Mouse (Mus musculus) cerebellum, postnatal 36 days (tissue): ENCODE measurements at regions not wholly inside any gene's neighbourhood (a gene's known extent, or its start where the extent isn't known, plus 50 kb on each side); places are given as distances from the start of the nearest gene placed in this dataset.

Source experiments
- DNase-seq, 2 experiments: peaks; one replicate each; pipeline ENCODE4 v3.0.0; 2021 to 2022; ENCODE audit warnings: mixed read lengths in 2 of 2

DNA sequence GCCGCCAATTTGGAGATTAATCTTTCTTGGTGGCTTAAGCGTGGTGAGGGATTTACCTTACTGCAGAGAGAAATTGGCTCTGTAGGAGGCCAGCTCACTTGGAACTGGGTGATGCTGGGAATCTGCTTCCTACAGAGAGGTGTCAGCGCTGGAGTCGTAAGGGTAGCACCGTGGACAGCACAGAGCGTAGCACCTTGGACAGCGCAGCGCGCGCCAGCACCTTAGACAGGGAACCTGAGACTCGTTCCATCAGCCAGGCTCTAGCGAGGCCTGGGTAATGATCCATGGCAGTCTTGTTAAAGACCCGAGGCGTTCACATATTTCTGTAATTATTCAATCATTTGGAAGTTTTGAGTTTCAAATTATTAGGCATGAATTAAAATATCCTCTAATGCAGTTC is 261.9 kb upstream of the Gjb5 start:
- no peak for DNase-seq

GRCm38 (mm10) chr4:127612761-127613160 is 254.8 kb upstream of the Gjb5 start:
- peak; percentile 44 to 48 for DNase-seq

DNA sequence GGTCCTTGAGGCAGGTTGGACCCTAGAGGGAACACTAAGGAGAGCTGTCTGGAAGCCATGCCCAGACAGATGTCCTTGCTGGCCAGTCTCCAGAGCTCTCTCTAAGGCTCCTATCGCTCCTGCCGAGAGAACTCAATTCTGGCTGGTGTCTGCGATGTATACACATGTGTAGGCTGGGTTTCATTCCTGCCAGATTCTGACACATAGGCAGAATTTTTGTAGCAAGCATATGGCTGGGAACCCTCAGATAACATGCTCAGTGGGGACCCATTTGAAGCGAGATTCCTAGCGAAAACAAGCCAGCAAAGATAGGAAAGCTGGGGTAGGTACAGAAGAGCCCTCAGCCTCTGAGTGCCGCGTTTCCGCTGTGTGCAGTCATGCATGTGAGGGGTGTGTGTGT is 242.9 kb upstream of the Gjb5 start:
- DNase-seq: no peak

DNA sequence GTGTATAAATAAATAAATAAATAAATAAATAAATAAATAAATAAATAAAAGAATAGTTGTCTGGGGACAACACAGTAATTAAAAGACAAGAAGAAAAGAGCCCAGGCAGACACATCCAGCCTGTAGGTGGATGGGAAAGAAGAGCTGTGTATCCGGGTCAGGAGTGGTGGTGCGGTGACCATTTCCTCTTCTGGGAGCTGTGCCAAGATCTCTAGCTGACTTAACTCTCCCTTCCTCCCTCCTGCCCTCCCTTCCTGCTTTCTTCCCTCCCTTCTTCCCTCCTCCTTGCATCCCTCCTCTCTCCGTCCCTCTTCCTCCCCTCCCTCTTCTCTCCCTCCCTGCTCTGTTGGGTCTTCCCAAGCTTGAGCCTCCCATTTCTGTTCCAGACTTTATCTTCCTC is 240.6 kb upstream of the Gjb5 start:
- no peak for DNase-seq

DNA sequence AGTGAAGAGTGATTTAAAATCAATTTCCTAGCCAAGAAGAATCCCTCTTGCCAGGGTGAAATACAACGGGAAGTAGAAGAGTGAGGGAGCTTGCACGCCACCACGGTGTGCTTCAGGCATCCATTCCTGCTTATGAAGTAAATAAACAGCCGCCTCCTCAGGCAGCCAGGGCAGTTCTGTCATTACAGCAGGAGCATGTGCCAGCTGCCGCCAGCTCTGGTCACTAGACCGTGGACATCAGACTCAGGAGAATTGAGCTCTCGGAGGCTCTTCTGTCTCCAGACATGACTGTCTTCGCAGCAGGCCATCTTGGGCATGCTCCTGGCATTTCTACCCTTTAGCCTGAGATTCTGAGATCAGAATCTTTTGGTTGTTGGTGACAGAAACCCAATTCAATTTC is 236.1 kb upstream of the Gjb5 start:
- no peak for DNase-seq

- DNase-seq: no peak
Observed at GRCm38 (mm10) chr4:127591540-127591939, 233.6 kb upstream of the Gjb5 start.

- DNase-seq: no peak
Observed at GRCm38 (mm10) chr4:127586822-127587221, 228.8 kb upstream of the Gjb5 start.

- DNase-seq: peak in 1 of 2 experiments; percentile 10
Observed at GRCm38 (mm10) chr4:127576521-127576920, 218.5 kb upstream of the Gjb5 start.

DNA sequence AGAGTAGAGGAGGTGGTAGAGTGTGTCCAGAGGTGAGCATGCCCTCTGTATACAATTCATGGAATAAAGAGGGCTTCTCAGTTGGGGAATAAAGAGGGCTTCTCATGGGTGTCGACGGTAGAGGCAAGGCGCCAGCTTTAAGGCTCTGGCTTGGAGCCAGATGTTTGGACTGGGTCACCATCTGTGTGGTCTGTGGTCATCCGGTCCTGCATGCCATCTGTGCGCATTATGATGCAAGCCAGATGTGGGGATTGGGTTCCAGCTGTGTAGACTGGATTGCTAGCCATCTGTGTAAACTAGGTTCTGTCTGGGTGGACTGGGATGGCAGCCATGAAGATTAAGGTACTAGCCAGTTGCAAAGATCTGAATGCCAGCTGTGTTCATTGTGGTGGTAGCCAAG is 204.6 kb upstream of the Gjb5 start:
- no peak for DNase-seq

DNA sequence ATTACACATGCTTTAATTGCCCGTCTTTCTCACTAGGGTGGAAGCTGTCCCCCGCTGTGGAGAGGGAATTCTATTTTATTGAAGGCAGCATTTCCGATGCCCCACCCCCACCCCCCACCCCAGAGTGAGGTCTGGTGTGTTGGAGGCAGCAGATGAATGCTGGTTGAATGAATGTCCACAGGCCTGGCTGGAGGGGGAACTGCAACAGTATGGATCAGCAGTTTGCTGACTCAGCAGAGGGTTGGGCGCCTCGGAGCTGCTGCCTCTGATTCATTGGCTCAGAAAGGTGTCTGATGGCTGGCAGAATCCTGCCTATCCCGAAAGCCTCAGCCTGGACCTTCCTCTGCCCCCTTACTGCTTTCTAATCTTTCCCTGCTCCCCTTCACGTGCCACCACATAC is 200.6 kb upstream of the Gjb5 start:
- DNase-seq: no peak

DNA sequence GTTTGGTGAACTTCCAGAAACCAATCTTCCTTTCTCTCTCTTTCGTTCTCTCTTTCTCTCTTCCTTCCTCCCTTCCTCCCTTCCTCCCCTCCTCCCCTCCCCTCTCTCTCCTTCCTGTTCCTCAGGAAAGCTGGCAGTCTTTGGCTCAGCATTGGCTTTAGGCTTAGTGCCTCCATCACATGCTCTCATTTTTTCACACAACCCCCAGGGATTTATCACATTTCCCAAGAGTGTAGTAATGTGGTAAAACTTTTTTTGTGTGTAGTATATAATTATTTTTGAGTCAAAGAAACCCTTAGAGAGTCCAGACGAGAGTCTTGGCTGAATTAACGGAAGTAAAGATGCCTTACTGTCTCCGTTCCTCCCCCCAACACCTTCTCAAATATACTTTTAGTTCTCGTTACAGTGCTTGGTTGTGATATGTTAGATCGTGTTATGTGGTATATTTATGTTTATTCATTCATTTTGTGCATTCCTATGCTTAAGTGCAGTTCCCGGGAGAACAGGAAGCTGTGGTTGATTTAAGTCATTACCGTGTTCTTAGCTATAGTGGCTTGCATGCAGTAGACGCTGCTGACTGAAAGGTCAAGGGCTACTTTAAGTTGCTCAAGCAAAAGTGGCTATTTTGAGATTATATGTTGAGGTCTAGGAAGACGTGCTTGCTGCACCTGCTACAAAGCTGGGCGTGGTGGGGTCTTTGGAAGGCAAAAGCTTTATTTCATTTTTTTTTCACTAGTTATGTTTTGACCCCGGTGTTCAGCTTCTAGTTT is 194.7 kb upstream of the Gjb5 start:
- no peak for DNase-seq

DNA sequence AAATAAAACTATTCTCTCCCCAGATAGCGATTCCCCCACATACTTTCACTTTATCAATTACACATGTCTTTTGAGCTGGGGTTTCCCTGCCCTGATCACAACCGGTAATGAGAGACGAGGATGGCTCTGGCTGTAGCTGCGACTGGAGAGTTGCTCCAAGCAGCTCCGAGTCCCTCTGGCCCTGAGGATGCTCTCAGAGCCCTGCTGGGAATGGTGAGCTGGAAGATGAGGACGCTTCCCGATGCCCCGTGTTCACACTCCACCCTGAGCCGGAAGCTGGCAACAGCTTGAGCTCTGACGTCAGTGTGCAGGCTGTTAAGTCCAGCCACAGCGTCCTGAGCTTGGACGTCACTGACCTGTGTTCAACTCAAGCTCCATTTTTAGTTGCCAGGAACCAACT is 191.6 kb upstream of the Gjb5 start:
- DNase-seq: peak; percentile 5 to 16

DNA sequence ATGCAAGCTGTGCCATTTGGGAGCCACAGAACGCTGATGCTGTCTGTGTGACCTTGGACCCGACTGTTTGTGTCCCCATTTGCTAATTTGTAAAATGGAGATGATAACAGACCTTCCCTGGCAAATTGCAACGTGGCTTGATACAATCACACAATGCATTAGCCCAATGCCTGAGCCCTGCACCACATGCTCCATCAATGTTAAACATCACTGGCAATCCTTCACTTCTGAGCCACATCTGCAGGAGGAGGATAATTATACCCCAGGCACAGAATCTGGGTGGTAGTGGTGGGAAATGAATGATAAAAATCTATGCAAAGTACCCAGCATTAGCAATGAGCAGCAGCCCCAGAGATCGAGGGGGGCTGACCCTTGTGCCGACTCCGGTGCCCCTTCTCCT is 191.0 kb upstream of the Gjb5 start:
- no peak for DNase-seq

DNA sequence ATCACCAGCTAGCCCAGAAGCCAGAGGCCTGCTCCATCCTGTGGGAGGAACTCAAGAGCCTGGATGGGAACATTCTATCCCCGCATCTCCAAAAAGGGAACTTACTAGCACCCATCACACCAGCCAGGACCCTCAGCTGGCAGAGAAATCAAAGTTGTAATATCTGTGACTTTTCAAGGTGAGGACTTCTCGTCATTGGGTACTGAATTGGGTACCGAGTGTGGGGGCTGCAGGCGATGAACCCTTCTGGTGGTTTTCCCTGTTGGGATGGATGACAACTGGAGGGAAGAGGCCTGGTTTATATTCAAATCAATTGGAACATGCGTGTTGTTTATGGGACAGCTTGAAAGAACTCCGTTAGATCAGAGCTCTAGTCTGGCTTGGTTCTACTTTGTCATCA is 187.1 kb upstream of the Gjb5 start:
- DNase-seq: no peak

DNA sequence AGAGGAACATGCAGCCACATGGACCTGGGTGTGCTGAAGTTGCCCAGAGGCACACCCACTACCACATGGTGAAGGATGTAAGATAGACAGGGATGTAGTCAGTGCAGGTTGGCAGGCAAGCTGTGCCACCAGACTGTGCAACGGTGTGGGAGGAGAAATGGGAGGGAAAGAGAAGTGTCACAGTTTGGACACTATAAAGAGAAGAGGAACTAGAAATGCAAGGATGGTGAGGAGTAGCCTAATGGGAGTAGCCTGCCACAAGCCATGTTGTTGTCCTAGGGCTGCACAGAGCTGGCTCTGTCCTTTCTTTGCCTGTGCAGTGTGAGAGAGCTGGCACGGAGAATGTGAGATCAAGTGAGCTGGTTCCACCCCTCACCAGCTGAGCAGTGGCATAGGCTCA is 185.3 kb upstream of the Gjb5 start:
- DNase-seq: no peak

- DNase-seq: no peak
Observed at GRCm38 (mm10) chr4:127542771-127543170, 184.8 kb upstream of the Gjb5 start.

DNA sequence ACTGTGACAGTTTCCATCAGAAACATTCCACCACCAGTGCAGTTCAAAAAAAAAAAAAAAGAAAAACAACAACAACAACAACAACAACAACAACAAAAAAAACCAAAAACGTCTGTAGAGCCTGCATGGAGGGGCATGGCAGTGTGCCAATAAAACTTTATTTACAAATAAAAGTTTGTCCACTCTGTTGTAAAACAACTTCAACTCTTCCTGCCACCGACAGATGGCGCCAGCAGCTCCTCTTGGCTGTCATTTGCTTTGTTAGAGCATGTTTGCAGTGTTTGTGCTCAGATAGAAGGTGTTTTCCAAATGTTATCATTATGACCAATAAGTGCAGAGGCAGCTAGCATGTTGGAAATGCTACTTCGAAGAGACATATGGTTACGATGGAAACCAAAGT is 179.0 kb upstream of the Gjb5 start:
- DNase-seq: peak; percentile 14 to 16

GRCm38 (mm10) chr4:127535630-127536029 is 177.6 kb upstream of the Gjb5 start:
- DNase-seq: no peak

DNA sequence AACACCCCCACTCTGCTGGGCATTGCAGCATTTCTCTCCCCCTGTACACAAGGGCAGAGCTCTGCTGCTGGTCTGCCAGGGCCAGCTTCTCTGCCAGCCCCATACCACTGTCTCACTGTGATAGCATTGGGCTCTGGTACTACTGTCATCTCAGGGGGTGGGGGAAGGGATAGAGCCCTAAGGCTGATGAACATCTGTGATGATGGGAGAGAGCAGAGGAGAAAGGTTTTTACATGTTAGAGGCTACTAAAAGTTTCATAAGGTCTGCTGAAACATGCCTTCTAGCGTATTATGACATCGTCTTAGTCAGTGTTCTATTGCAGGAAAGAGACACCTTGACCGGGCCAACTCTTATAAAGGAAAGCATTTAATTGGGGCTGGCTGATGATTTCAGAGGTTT is 176.4 kb upstream of the Gjb5 start:
- no peak for DNase-seq

DNA sequence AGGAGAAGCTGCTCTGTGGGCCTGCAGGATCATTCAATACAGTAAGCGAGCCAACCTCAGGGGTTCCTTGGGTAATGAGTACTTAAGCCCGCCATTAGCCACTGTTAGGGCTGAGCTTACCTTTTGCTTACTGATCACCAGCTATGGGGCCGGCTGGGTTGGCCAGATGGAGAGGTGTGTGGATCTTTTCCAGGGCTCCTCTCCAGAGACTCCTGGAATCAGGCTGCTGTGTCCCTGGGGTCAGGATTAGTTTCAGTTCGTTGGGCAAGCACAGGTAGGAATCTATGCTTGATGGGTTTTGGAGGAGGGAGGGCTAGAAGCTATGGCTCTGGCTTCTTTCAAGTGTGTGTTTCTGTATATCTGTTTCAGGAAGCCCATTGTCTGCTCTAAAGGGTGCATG is 175.7 kb upstream of the Gjb5 start:
- DNase-seq: no peak

DNA sequence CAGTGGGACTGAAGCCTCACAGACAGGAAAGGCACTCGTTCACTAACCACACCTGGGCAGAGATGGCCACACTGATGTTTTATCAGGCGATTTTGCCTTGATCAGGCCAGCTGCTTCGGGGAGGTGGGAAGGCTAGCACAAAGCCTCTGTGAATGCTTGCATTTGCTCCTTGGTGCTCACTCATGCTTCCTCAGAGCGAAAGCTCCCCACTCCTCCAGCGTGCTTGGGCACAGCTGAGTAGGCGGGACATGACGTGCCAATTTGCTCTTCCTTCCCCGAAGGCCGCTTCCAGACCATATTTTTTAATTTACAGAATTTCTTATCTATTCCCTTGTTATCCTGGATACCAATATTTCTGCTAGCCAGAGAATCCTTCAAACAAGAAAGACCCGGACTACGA is 172.8 kb upstream of the Gjb5 start:
- no peak for DNase-seq

DNA sequence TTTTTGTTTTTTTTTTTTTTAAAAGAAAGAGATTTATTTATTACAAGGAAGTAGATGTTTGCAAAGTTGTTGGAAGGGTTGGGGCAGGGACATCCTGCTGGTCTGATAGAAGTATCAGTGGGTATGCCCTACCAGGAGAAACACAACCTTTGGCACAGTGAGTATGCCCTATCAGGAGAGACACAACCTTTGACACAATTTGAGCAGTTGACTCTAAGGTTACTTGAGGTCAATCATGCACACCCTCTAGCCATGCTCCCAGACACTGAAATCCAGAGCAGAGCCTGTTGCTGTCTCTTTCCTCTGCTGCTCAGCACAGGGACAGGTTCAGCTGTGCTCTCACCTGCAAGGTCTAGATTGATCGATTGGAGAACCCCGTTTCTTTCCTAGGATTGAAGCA is 164.2 kb upstream of the Gjb5 start:
- DNase-seq: no peak

DNA sequence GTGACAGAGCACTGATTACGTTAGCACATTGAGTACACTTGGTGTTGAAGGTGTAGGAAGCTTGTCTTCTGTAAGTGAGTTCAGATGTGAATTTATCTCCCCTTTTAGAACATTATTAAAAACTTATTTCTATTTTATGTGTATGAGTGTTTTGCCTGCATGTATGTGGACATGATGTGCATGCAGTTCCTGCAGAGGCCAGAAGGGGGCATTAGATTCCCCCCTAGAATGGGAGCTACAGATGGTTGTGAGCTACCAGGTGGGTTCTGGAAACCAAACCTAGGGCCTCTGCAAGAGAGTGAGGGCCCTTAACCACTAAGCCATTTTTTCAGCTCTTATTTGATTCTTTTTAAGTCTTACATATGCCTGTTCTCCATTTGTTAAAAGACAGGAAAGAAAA is 160.0 kb upstream of the Gjb5 start:
- DNase-seq: no peak

DNA sequence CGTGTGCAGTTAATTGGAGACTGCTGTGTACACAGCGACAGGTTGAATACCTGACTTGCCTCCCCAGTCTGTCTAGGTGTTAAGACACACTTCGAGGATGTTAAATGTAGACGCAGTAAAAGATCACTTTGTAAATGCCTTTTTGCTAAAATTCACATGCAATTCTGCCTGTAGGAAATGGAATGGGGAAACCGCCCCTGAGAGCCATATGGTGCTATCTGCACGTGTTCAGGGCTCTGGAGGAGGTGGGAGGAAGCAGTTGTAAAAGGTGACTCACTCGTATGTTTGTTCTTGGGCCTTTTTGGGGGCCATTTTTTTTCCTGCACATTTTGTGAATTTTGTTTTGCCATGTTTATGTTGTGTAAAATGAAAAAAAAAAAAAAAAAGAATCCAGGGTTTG is 159.6 kb upstream of the Gjb5 start:
- no peak for DNase-seq

DNA sequence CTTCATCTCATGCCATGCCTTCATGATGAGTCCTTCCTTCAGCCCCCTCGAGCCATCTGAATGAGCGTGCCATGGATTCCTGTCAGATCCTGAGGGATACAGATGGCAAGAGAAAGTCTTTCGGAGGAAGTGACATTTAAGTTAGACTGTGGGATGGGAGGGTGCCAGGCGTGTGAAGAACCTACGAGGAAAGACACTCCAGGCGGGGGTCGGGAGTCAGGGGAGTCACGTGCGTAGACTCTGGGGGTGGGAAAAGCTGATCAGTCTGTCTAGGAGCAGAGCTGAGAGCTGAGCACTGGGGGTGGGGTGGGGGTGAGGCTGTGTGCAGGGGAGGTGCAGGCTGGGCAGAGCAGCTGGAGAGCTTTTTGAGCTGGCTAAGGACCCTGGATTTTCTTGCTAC is 152.0 kb upstream of the Gjb5 start:
- DNase-seq: no peak
